Mouse (Mus musculus): ENCODE measurements around the gene Ino80. TPM values are rescaled to one million over a fixed set of nuclear protein-coding genes. Genes with fewer than 3 reads are reported as not detected.
A peak's percentile ranks its signal among the peaks of the same experiment; 100 is the strongest.

The Ino80 gene
- polyA plus RNA-seq, 1 experiment from 2014 or later, result 6.7 TPM

DNA sequence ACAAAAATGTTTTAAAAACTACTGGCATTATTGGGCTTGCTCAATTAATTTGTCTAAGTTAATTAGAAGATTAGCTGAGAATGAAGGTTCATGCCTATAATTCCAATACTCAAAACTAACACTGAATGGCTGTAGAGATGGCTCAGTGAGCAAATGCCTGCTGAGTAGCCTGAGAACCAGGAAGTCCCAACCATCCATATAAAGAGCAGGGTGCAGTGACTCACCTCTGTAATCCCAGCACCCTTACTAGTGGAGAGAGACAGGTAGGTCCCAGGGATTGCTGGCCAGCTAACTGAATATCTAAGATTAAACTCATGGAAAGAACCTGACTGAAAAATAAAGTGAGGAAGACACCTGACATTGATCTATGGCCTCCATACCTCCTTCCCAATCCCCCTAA is 78.2 kb downstream of the Ino80 start:
- DNase-seq, result no peak

DNA sequence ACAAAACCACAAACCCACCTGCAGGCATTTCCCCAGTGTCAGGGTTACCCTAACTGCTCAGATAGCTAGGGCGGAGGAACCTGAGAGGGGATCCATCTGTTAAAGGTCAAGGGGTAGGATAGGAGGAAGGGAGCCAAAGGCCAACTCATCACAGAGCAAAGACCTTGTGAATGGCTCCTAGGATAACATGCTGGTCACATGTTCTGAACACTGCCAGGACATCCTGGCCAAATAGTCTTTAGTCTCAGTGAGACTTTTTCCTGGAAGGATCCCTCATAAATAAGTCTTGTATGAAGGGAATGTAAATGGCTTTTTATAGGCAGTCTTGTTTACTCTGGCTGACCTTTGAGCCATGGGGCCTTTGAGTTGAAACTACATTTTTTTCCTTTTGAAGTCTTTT is 78.8 kb downstream of the Ino80 start:
- Histone ChIP-seq H3K27ac (ENCODE audit: low read depth) (no peak overlapping the region), H3K36me3 (ENCODE audit: insufficient read depth) (peaks cover 54% of the 10 kb centered on the region), H3K9me3 (ENCODE audit: low read depth, low read length) (no peaks in the 10 kb centered on the region), H3K4me2 (no peak overlapping the region), H3K27me3 (ENCODE audit: insufficient read depth, low read length) (no peaks in the 10 kb centered on the region), H3K9ac (no peak overlapping the region), H3K4me1 (ENCODE audit: insufficient read depth) (no peaks in the 10 kb centered on the region), H3K4me3 (ENCODE audit: low read depth, low read length) (no peak overlapping the region)
- DNase-seq, result no peak
- no peak for ATAC-seq (ENCODE audit: insufficient read depth)
- 93% methylated on average over 1 of the region's 1 CpGs for WGBS
- no peak for TF ChIP-seq CTCF (IDR thresholded peaks at IDR 0.05; ENCODE audit: low read depth)

More for the DNA sequence above, 78.2 kb downstream of the Ino80 start:
- no peak for ATAC-seq (ENCODE audit: insufficient read depth)
- Histone ChIP-seq H3K9me3 (ENCODE audit: low read depth, low read length) (no peaks in the 10 kb centered on the region), H3K4me1 (ENCODE audit: insufficient read depth) (no peaks in the 10 kb centered on the region), H3K4me2 (no peak overlapping the region), H3K36me3 (ENCODE audit: insufficient read depth) (peaks cover 49% of the 10 kb centered on the region), H3K27ac (ENCODE audit: low read depth) (no peak overlapping the region), H3K27me3 (ENCODE audit: insufficient read depth, low read length) (no peaks in the 10 kb centered on the region), H3K4me3 (ENCODE audit: low read depth, low read length) (no peak overlapping the region), H3K9ac (no peak overlapping the region)
- TF ChIP-seq CTCF (IDR thresholded peaks at IDR 0.05; ENCODE audit: low read depth), result no peak

DNA sequence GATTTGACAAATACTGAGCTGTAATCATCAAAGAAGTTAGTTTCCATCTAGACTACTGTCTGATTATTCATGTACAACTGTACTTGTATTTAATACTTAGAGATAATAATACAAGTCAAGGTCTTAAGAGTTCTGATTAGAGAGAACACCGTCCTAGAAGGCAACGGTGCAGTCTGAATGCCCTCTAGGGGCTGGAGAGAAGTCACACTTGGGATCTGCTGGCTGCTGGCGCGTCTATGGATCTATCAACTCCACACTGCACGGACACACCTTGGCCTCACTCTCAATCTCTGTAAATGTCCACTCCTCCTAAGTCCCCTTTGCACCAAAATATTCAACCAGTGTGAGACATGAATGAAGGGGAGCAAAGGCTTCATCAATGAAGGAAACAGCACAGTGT is 79.2 kb downstream of the Ino80 start:
- H3K36me3 ChIP-seq (ENCODE audit: insufficient read depth), result peaks cover 57% of the 10 kb centered on the region
- no peak overlapping the region for H3K9ac ChIP-seq
- no peak overlapping the region for H3K27ac ChIP-seq (ENCODE audit: low read depth)
- H3K4me1 ChIP-seq (ENCODE audit: insufficient read depth), result no peaks in the 10 kb centered on the region
- no peak overlapping the region for H3K4me3 ChIP-seq (ENCODE audit: low read depth, low read length)
- WGBS, result 88% methylated on average over 5 of the region's 5 CpGs
- ATAC-seq (ENCODE audit: insufficient read depth) (no peak), DNase-seq (no peak)
- H3K27me3 ChIP-seq (ENCODE audit: insufficient read depth, low read length), result no peaks in the 10 kb centered on the region
- no peak for TF ChIP-seq CTCF (IDR thresholded peaks at IDR 0.05; ENCODE audit: low read depth)
- H3K4me2 ChIP-seq, result no peak overlapping the region
- H3K9me3 ChIP-seq (ENCODE audit: low read depth, low read length), result no peaks in the 10 kb centered on the region

DNA sequence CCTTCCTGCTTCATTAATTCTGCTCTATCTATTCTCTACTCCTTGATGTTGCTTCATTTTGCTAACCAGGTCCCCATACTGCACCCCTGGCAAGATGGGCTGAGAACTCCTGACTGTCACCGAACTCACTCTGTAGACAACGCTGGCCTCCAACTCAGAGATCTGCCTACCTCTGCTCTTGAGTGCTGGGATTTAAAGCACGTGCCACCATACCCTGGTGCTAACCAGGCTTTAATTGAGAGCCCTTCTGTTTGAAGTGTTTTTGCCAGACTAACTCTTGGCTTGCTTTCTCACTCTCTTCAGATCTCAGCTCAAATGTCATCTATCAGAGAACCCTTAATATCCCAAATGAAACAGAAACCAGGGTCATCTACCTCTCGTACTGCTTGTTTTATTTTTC is 87.5 kb downstream of the Ino80 start:
- Histone ChIP-seq H3K27me3 (ENCODE audit: insufficient read depth, low read length) (no peaks in the 10 kb centered on the region), H3K4me1 (ENCODE audit: insufficient read depth) (no peaks in the 10 kb centered on the region), H3K36me3 (ENCODE audit: insufficient read depth) (peaks cover 54% of the 10 kb centered on the region), H3K9me3 (ENCODE audit: low read depth, low read length) (no peaks in the 10 kb centered on the region), H3K9ac (no peak overlapping the region), H3K4me3 (ENCODE audit: low read depth, low read length) (no peak overlapping the region), H3K27ac (ENCODE audit: low read depth) (no peak overlapping the region), H3K4me2 (no peak overlapping the region)
- no peak for DNase-seq
- TF ChIP-seq CTCF (IDR thresholded peaks at IDR 0.05; ENCODE audit: low read depth), result no peak
- 94% methylated on average over 4 of the region's 4 CpGs for WGBS
- ATAC-seq (ENCODE audit: insufficient read depth), result no peak

DNA sequence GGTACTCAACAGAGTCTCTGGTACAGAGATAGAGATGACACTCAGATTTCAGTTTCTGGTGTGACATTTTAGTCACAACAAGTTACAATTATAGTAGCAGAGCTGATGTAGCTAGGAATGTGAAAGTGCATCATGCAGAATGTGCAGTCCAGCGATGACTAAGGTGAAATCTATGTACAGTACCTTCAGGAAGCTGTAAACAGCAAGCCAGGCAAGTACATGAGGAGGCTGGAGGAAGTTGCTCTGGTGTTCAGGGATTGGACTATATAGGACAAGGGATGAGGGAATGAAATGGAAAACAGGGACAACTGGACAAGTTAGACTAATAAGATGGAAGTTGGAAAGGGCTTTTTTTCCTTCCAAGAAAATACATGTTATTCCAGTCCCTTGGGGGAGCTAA is 89.2 kb downstream of the Ino80 start:
- no peak for TF ChIP-seq CTCF (IDR thresholded peaks at IDR 0.05; ENCODE audit: low read depth)
- H3K36me3 ChIP-seq (ENCODE audit: insufficient read depth), result peaks cover 43% of the 10 kb centered on the region
- ATAC-seq (ENCODE audit: insufficient read depth), result no peak
- no peak for DNase-seq
- no peaks in the 10 kb centered on the region for H3K9me3 ChIP-seq (ENCODE audit: low read depth, low read length)
- H3K4me3 ChIP-seq (ENCODE audit: low read depth, low read length), result no peak overlapping the region
- H3K4me2 ChIP-seq, result no peak overlapping the region
- no peaks in the 10 kb centered on the region for H3K27me3 ChIP-seq (ENCODE audit: insufficient read depth, low read length)
- H3K27ac ChIP-seq (ENCODE audit: low read depth), result no peak overlapping the region
- H3K9ac ChIP-seq, result no peak overlapping the region
- WGBS, result 89% methylated on average over 1 of the region's 1 CpGs
- H3K4me1 ChIP-seq (ENCODE audit: insufficient read depth), result no peaks in the 10 kb centered on the region

DNA sequence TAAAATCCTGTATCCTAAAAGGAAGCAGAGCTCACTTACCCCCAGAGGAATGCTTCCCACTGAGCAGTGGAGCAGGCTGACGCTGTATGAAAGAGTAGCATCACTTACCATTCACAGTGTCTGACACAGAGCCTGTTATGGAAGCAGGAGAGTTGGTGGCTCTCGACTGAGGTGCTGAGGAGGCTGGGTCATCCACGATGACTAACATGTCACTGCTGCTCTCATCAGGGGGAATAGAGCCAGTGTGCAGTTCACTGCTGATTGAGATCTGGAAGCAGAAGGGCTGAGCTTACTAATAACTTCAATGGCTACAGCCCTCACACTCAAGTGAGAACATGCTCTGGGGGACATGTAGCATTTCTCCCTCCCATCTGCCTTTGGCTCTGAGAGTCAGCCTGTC is 98.0 kb downstream of the Ino80 start:
- H3K4me1 ChIP-seq (ENCODE audit: insufficient read depth), result no peaks in the 10 kb centered on the region
- 90% methylated on average over 3 of the region's 3 CpGs for WGBS
- no peak for ATAC-seq (ENCODE audit: insufficient read depth)
- TF ChIP-seq CTCF (IDR thresholded peaks at IDR 0.05; ENCODE audit: low read depth), result no peak
- no peak for DNase-seq
- no peak overlapping the region for H3K4me2 ChIP-seq
- no peaks in the 10 kb centered on the region for H3K9me3 ChIP-seq (ENCODE audit: low read depth, low read length)
- no peak overlapping the region for H3K4me3 ChIP-seq (ENCODE audit: low read depth, low read length)
- H3K27me3 ChIP-seq (ENCODE audit: insufficient read depth, low read length), result no peaks in the 10 kb centered on the region
- H3K27ac ChIP-seq (ENCODE audit: low read depth), result no peak overlapping the region
- H3K9ac ChIP-seq, result no peak overlapping the region
- peaks cover 84% of the 10 kb centered on the region for H3K36me3 ChIP-seq (ENCODE audit: insufficient read depth)

DNA sequence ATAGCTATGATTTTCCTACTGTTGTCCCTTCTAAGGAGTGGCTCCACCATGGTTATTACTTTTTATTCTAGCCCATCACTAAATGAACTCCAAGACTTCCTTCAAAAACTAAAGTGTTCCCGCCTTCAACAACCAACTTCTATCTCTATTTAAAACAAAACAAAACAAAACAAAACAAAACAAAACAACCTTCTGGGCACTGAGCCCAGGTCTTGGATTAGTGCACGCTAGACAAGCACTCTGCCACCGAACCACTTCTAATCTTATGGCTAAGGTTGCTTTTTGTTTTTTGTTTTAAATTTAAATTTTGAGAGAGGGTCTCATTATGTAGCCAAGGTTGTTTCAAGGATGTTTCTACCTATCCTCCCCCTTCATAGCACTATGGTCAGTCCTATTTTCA is 99.7 kb downstream of the Ino80 start:
- Histone ChIP-seq H3K9me3 (ENCODE audit: low read depth, low read length) (no peaks in the 10 kb centered on the region), H3K4me1 (ENCODE audit: insufficient read depth) (no peaks in the 10 kb centered on the region), H3K36me3 (ENCODE audit: insufficient read depth) (peaks cover 94% of the 10 kb centered on the region), H3K27ac (ENCODE audit: low read depth) (peak overlapping the region; percentile 15; the same call in 1 of the 2 replicates), H3K4me3 (ENCODE audit: low read depth, low read length) (no peak overlapping the region), H3K27me3 (ENCODE audit: insufficient read depth, low read length) (no peaks in the 10 kb centered on the region), H3K9ac (no peak overlapping the region), H3K4me2 (no peak overlapping the region)
- ATAC-seq (ENCODE audit: insufficient read depth), result no peak
- 83% methylated on average over 3 of the region's 3 CpGs for WGBS
- no peak for DNase-seq
- TF ChIP-seq CTCF (IDR thresholded peaks at IDR 0.05; ENCODE audit: low read depth), result no peak

DNA sequence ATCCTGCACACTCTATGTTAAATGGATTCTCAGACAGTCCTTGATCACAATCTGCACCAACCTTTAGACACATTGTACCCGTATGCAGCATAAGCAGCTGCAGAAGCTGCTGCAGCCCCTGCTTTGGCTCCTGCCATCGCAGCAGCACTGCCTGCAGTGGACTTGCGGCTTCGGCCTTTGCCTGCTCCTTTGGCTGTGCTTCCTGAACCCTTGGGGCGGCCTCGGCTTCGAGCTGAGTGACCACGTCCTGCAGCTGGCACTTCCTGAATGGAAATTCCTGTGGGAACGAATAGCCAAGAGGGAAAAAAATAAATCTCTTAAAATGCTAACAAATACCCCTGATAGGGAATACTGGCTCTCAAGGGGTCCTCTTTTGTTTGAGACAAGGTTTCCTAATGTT is 100.2 kb downstream of the Ino80 start:
- Histone ChIP-seq H3K4me1 (ENCODE audit: insufficient read depth) (no peaks in the 10 kb centered on the region), H3K36me3 (ENCODE audit: insufficient read depth) (peaks cover 95% of the 10 kb centered on the region), H3K27ac (ENCODE audit: low read depth) (no peak overlapping the region), H3K27me3 (ENCODE audit: insufficient read depth, low read length) (no peaks in the 10 kb centered on the region), H3K4me2 (no peak overlapping the region), H3K9me3 (ENCODE audit: low read depth, low read length) (no peaks in the 10 kb centered on the region), H3K4me3 (ENCODE audit: low read depth, low read length) (no peak overlapping the region), H3K9ac (no peak overlapping the region)
- TF ChIP-seq CTCF (IDR thresholded peaks at IDR 0.05; ENCODE audit: low read depth), result no peak
- DNase-seq (peak; percentile 10), ATAC-seq (ENCODE audit: insufficient read depth) (no peak)
- 78% methylated on average over 9 of the region's 9 CpGs for WGBS
